Mouse (Mus musculus): ENCODE measurements at regions not wholly inside any gene's neighbourhood (a gene's known extent, or its start where the extent isn't known, plus 50 kb on each side); places are given as distances from the start of the nearest gene placed in this dataset.

DNA sequence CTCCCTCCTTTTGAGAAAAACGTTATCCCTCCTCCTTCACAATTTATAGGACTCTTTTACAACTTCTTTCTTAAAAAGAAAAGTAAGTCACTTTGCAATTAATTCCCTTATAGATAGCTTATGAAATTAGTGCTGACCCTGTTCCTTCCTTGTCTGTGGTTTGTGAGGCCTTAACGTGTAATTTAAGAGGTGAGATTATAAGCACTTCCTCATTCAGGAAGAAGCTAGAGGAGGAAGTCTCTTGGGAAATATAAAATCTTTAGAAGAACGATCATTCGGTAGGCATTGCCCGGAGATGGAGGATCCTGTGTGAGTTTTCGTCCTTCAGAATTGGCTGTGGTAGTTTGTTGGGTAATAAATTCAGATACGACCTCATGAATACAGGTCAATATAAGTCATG, 98.0 kb downstream of the Mbl2 start:
- ATAC-seq, result no peak
- no peak overlapping the region for H3K27ac ChIP-seq (ENCODE audit: low read depth, low read length)
- H3K4me1 ChIP-seq (ENCODE audit: control insufficient read depth, insufficient read depth, low read length), result no peaks in the 10 kb centered on the region
- H3K4me3 ChIP-seq (ENCODE audit: low read depth, low read length), result no peak overlapping the region
- H3K36me3 ChIP-seq (ENCODE audit: control insufficient read depth, insufficient read depth, low read length), result no peaks in the 10 kb centered on the region
- H3K27me3 ChIP-seq (replicated peaks; ENCODE audit: control insufficient read depth, insufficient read depth, low read length), result no peaks in the 10 kb centered on the region
- 92% methylated on average over 7 of the region's 7 CpGs for WGBS
- no peak overlapping the region for H3K9ac ChIP-seq (ENCODE audit: low read length)
- H3K9me3 ChIP-seq (replicated peaks; ENCODE audit: control insufficient read depth, low read length), result no peaks in the 10 kb centered on the region
- no peak for DNase-seq (ENCODE audit: low spot score)
- H3K4me2 ChIP-seq (ENCODE audit: low read length), result no peak overlapping the region

DNA sequence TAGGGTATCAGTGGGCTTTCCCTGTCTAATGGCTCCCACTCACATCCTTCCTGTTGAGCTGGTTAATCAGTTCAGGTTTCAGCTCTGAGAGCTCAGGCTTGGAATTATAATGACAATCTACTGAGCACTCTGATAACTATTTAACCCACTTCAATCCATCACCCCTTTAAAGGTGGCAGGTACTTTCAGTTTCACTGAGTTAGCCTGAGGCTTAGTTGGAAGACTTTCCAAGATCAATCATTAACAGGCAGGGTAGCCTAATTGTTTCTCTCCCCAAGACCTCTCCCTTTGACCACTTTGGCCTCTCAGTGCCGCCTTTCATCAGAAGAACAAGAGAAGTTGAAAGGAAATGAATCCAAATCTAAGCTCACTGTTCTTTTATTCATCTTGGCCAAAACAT, 99.1 kb downstream of the Mbl2 start:
- Histone ChIP-seq H3K4me2 (ENCODE audit: low read length) (no peak overlapping the region), H3K4me3 (ENCODE audit: low read depth, low read length) (no peak overlapping the region), H3K27ac (ENCODE audit: low read depth, low read length) (no peak overlapping the region), H3K27me3 (replicated peaks; ENCODE audit: control insufficient read depth, insufficient read depth, low read length) (no peaks in the 10 kb centered on the region), H3K36me3 (ENCODE audit: control insufficient read depth, insufficient read depth, low read length) (no peaks in the 10 kb centered on the region), H3K9me3 (replicated peaks; ENCODE audit: control insufficient read depth, low read length) (no peaks in the 10 kb centered on the region), H3K4me1 (ENCODE audit: control insufficient read depth, insufficient read depth, low read length) (no peaks in the 10 kb centered on the region), H3K9ac (ENCODE audit: low read length) (no peak overlapping the region)
- DNase-seq (ENCODE audit: low spot score), result no peak
- no peak for ATAC-seq
- WGBS, result 6% methylated on average over 1 of the region's 1 CpGs

DNA sequence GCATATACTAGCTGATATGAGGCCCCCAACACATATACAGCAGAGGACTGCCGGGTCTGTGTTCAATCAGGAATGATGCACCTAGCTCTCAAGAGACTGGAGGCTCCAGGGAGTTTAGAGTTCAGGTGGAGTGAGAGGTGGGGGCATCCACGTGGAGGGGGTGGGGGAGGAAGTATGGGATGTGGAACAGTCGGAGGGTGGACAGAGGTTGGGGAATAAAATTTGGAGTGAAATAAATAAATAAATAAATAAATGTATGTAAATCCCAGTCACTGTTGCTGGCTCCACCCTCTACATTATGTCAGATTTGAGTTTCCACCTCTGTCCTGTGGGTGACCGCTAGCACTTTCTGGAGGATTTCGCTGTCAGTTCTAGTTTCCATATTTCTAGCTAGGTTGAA, 111.7 kb downstream of the Mbl2 start:
- Histone ChIP-seq H3K4me3 (ENCODE audit: low read depth, low read length) (no peak overlapping the region), H3K4me2 (ENCODE audit: low read length) (no peak overlapping the region), H3K36me3 (ENCODE audit: control insufficient read depth, insufficient read depth, low read length) (no peaks in the 10 kb centered on the region), H3K9me3 (replicated peaks; ENCODE audit: control insufficient read depth, low read length) (no peaks in the 10 kb centered on the region), H3K9ac (ENCODE audit: low read length) (no peak overlapping the region), H3K27ac (ENCODE audit: low read depth, low read length) (no peak overlapping the region), H3K27me3 (replicated peaks; ENCODE audit: control insufficient read depth, insufficient read depth, low read length) (no peaks in the 10 kb centered on the region), H3K4me1 (ENCODE audit: control insufficient read depth, insufficient read depth, low read length) (no peaks in the 10 kb centered on the region)
- ATAC-seq (no peak), DNase-seq (ENCODE audit: low spot score) (no peak)
- WGBS, result 86% methylated on average over 5 of the region's 5 CpGs

DNA sequence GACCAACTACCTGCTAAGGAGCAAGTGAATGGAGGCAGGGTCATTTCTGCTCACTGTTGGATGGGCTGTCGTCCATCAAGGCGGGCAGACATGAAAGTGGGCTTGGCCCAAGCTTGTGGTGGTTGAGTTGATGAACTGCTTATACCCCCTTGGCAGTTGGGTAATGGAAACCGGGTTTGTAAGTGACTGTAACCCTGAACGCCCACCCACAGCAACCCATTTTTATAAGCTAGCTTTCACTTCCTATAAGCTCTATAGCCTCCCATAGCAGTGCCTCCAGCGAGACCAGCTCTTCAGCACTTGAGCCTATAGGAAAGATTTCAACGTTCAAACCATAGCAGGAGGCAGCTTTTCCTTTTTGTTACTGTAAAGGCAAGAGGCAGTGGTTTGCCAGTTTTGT, 116.2 kb downstream of the Mbl2 start:
- H3K27ac ChIP-seq (ENCODE audit: low read depth, low read length), result no peak overlapping the region
- H3K27me3 ChIP-seq (replicated peaks; ENCODE audit: control insufficient read depth, insufficient read depth, low read length), result no peaks in the 10 kb centered on the region
- ATAC-seq (no peak), DNase-seq (ENCODE audit: low spot score) (no peak)
- H3K9ac ChIP-seq (ENCODE audit: low read length), result no peak overlapping the region
- WGBS, result 88% methylated on average over 6 of the region's 6 CpGs
- H3K36me3 ChIP-seq (ENCODE audit: control insufficient read depth, insufficient read depth, low read length), result no peaks in the 10 kb centered on the region
- H3K9me3 ChIP-seq (replicated peaks; ENCODE audit: control insufficient read depth, low read length), result no peaks in the 10 kb centered on the region
- H3K4me1 ChIP-seq (ENCODE audit: control insufficient read depth, insufficient read depth, low read length), result no peaks in the 10 kb centered on the region
- H3K4me2 ChIP-seq (ENCODE audit: low read length), result no peak overlapping the region
- no peak overlapping the region for H3K4me3 ChIP-seq (ENCODE audit: low read depth, low read length)

DNA sequence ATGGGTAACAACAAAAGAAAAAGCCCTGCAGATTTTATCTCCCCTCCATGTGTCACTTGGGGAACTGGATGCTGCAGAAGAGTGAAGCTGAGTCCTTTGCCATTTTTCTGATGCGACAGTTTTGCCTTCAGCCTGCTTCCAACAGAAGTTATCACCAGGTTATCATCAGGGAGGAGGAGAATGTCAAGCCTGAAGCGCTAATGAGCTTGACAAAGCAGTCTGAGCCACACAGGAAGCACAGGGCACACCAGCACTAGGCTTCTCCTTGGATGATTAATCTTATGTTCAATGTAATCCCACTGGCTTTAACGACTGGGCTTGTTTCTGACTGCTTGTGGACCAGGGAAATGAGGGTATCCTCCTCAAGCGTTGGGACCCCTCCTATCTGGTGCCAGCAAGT, 122.2 kb downstream of the Mbl2 start:
- ATAC-seq (no peak), DNase-seq (ENCODE audit: low spot score) (no peak)
- H3K4me3 ChIP-seq (ENCODE audit: low read depth, low read length), result no peak overlapping the region
- H3K36me3 ChIP-seq (ENCODE audit: control insufficient read depth, insufficient read depth, low read length), result no peaks in the 10 kb centered on the region
- H3K27me3 ChIP-seq (replicated peaks; ENCODE audit: control insufficient read depth, insufficient read depth, low read length), result no peaks in the 10 kb centered on the region
- no peaks in the 10 kb centered on the region for H3K4me1 ChIP-seq (ENCODE audit: control insufficient read depth, insufficient read depth, low read length)
- no peaks in the 10 kb centered on the region for H3K9me3 ChIP-seq (replicated peaks; ENCODE audit: control insufficient read depth, low read length)
- WGBS, result 29% methylated on average over 4 of the region's 4 CpGs
- H3K9ac ChIP-seq (ENCODE audit: low read length), result no peak overlapping the region
- no peak overlapping the region for H3K4me2 ChIP-seq (ENCODE audit: low read length)
- H3K27ac ChIP-seq (ENCODE audit: low read depth, low read length), result no peak overlapping the region

DNA sequence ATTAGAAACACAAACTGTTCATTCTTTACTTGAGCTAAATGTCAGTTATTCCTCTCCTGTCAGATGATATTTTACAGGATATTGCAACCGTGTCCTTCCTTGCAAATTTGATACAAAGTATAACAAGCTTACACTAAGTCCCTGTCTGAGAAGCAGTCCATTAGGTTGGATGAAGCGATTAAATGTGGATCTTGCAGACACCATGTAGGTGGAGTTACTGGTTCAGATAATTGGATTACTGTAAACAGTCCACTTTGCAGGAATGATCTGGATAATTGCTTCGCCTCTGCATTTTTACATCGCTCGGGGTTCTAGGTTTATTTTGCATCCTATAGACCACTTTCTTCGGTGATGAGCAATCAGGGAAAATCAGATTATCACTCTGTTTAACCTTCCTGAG, 126.2 kb downstream of the Mbl2 start:
- WGBS, result 62% methylated on average over 6 of the region's 6 CpGs
- Histone ChIP-seq H3K4me1 (ENCODE audit: control insufficient read depth, insufficient read depth, low read length) (no peaks in the 10 kb centered on the region), H3K4me3 (ENCODE audit: low read depth, low read length) (no peak overlapping the region), H3K9me3 (replicated peaks; ENCODE audit: control insufficient read depth, low read length) (no peaks in the 10 kb centered on the region), H3K27me3 (replicated peaks; ENCODE audit: control insufficient read depth, insufficient read depth, low read length) (no peaks in the 10 kb centered on the region), H3K9ac (ENCODE audit: low read length) (no peak overlapping the region), H3K27ac (ENCODE audit: low read depth, low read length) (no peak overlapping the region), H3K36me3 (ENCODE audit: control insufficient read depth, insufficient read depth, low read length) (no peaks in the 10 kb centered on the region), H3K4me2 (ENCODE audit: low read length) (no peak overlapping the region)
- DNase-seq (ENCODE audit: low spot score) (no peak), ATAC-seq (no peak)

DNA sequence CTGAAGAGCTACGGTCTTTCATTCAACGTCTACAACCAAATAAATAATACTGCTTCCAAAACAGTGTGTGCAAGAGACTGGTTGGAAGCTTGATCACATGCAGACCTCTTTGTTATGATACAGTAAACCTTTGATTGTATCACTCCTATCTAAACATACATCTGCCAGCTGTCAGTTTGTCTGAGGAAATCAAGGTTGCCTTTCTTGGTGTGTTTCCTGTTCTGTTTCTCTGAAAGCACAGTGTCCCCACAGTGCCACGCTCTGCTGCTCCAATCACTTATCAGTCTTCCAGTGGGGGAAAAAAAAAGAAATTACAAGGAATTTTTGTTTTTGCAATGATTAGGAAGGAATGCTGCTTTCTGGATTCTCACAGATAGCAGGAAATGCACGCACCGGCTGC, 139.2 kb downstream of the Mbl2 start:
- Histone ChIP-seq H3K27me3 (replicated peaks; ENCODE audit: control insufficient read depth, insufficient read depth, low read length) (no peaks in the 10 kb centered on the region), H3K4me2 (ENCODE audit: low read length) (no peak overlapping the region), H3K36me3 (ENCODE audit: control insufficient read depth, insufficient read depth, low read length) (no peaks in the 10 kb centered on the region), H3K27ac (ENCODE audit: low read depth, low read length) (no peak overlapping the region), H3K4me1 (ENCODE audit: control insufficient read depth, insufficient read depth, low read length) (no peaks in the 10 kb centered on the region), H3K9ac (ENCODE audit: low read length) (no peak overlapping the region), H3K4me3 (ENCODE audit: low read depth, low read length) (no peak overlapping the region), H3K9me3 (replicated peaks; ENCODE audit: control insufficient read depth, low read length) (no peaks in the 10 kb centered on the region)
- DNase-seq (ENCODE audit: low spot score) (no peak), ATAC-seq (no peak)
- 83% methylated on average over 5 of the region's 5 CpGs for WGBS

DNA sequence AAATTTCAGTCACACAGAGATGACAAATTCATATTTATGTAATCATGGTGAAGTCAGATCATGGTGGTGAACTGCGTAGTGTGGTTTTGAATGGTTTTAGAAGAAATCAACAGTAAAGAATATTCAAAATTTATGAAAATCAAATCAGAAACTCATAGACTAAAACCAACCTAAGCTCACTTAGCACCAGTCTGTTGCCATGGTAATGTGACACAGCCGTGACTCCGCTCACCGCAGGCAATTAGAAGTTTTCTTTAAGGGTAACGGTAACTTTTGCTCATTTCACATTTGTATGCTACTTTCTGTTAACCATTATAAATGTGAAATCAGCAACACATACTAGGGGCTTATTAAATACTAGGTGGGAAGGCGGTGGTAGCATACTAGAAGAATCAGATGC, 147.0 kb downstream of the Mbl2 start:
- no peak overlapping the region for H3K4me3 ChIP-seq (ENCODE audit: low read depth, low read length)
- DNase-seq (ENCODE audit: low spot score) (peak; percentile 25), ATAC-seq (no peak)
- no peak overlapping the region for H3K9ac ChIP-seq (ENCODE audit: low read length)
- no peaks in the 10 kb centered on the region for H3K36me3 ChIP-seq (ENCODE audit: control insufficient read depth, insufficient read depth, low read length)
- H3K27ac ChIP-seq (ENCODE audit: low read depth, low read length), result no peak overlapping the region
- no peak overlapping the region for H3K4me2 ChIP-seq (ENCODE audit: low read length)
- no peaks in the 10 kb centered on the region for H3K4me1 ChIP-seq (ENCODE audit: control insufficient read depth, insufficient read depth, low read length)
- H3K27me3 ChIP-seq (replicated peaks; ENCODE audit: control insufficient read depth, insufficient read depth, low read length), result no peaks in the 10 kb centered on the region
- WGBS, result 58% methylated on average over 6 of the region's 6 CpGs
- H3K9me3 ChIP-seq (replicated peaks; ENCODE audit: control insufficient read depth, low read length), result no peaks in the 10 kb centered on the region

DNA sequence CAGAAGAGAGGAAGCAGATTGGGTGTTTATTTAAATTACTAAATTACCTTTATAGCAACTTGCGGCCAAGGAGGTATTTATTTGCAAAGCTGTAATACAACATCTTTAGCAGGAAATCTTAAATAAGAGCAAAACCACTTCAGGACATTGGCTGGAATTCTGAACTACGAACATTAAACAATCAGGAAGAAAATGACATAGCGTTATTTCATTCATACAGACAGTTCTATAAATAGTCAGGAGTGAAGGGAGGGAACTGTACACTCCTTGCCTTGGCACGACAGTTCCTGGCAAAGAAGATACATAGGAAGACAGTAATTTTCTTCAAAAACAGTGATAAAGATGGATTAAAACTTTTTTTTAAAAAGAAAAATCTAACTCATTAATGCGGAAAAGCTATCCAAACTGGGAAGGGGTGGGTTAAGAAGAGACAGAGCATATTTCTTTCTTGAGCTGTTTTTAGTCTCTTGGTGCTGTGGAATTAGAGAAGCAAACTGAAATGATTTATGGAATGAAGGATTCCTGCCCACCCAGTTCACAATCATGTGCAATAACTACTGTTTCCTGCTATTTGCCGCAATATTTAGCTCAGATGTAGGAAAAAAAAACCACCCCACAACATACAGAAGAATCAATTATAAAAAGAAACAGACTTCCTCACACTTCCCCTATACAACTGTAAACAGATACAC, 147.9 kb downstream of the Mbl2 start:
- no peak for DNase-seq (ENCODE audit: low spot score)
- ATAC-seq, result no peak
- no peak overlapping the region for H3K4me3 ChIP-seq (ENCODE audit: low read depth, low read length)
- H3K9ac ChIP-seq (ENCODE audit: low read length), result no peak overlapping the region
- H3K9me3 ChIP-seq (replicated peaks; ENCODE audit: control insufficient read depth, low read length), result no peaks in the 10 kb centered on the region
- H3K4me2 ChIP-seq (ENCODE audit: low read length), result no peak overlapping the region
- no peaks in the 10 kb centered on the region for H3K36me3 ChIP-seq (ENCODE audit: control insufficient read depth, insufficient read depth, low read length)
- WGBS, result 86% methylated on average over 6 of the region's 6 CpGs
- no peak overlapping the region for H3K27ac ChIP-seq (ENCODE audit: low read depth, low read length)
- no peaks in the 10 kb centered on the region for H3K4me1 ChIP-seq (ENCODE audit: control insufficient read depth, insufficient read depth, low read length)
- no peaks in the 10 kb centered on the region for H3K27me3 ChIP-seq (replicated peaks; ENCODE audit: control insufficient read depth, insufficient read depth, low read length)
